Mouse (Mus musculus) brain, embryonic 18.5 days (tissue): ENCODE results near the gene Lrrc59.
"Not testable (repeated sequence)": the region's sequence is repeated elsewhere in the genome, so short reads cannot be mapped to it uniquely, and the experiment has no call there.

Source experiments
- DNase-seq: peaks from one replicate; pipeline ENCODE4 v3.0.0-alpha.2; 2012; ENCODE audit warnings: low read depth, low spot score

The Lrrc59 gene

DNA sequence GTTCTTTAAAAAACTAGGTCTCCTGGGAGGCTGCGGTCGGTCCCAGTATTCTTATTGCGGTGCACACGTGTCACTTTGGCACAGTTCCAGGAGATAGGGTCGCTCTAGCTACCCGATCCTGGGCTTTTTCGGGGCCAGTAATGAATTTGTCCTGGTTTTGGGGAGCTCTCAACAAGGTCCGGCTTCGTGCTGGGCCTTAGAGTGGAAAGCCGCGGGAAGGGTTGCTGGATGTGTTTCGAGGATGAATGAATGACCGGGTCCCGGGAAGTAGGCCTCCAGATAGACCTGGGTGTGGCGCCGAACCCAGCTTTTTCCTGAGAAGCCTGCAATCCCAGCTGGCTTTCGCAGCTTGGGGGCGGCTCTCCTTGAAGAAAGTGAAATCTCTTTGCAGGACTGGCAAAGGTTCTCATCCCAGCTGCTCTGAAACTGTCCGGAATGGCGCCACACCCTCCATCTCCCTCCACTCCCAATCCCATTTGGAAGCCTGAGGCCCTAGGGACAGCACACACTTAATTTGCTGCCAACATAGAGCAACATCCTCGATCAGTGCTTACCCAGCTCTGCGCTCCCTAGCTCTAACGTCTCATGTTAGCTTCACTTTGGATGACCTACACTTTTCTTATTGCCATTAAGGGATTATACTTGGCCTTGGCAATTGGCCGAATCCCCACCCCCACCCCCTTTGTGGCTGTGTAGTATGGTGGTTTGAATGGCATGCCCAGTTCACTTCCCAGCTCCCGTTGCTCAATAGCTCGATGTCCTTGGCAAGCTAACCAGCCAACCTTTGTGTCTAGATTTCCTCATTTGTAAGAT is 838 bp downstream of the Lrrc59 start:
- DNase-seq, result no peak

DNA sequence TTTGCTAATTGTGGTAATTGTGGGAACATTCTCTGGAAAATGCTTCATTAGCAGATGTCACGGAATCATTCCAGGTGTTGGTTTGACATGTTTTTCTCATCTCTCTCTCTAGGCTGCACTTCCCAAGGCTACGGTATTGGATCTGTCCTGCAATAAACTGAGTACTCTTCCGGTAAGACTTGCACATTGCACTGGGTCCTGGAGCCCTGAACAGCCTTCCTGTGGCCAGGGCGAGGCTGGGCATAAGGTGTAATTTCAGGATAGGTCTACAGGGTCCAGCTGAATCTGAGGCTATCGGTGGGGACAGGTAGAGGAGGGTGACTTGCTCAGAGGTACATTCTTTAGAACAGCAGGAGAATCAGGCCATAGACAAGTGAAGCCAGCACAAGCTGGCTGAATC is 2.4 kb downstream of the Lrrc59 start:
- DNase-seq, result no peak

DNA sequence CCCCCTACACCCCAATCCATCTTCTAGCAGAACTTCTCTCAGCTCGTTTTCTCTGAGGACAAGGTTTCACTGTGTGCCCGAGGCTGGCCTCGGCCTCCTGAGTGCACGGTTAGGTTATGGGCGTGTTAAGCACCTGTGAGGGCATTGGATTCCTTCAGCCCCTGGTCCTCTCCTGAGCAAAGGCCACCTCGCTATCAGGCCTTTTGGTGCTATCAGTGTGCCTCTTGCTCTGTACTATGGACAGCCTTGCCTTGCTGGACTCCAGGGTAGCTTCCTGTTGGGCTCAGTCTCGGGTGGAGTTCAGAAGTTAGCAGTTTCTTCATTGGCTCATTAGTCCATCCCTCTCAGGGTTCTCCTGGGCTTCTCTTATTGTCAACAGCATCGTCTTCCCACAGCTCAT is 3.4 kb downstream of the Lrrc59 start:
- DNase-seq, result no peak

DNA sequence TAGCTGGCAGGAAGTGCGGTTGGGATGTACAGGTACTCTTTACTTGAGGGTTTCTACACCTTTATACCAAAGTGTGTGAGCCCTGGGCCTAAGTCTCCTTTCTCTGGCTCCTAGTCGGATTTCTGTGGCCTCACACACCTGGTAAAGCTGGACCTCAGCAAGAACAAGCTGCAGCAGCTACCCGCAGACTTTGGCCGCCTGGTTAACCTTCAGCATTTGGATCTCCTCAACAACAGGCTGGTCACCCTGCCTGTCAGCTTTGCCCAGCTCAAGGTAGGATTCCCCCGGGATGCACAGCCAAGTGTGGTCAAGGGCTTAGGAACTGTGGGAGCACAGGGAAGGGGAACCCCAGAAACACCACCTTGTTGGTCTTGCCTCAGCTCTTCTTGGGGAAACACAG is 4.9 kb downstream of the Lrrc59 start:
- no peak for DNase-seq

DNA sequence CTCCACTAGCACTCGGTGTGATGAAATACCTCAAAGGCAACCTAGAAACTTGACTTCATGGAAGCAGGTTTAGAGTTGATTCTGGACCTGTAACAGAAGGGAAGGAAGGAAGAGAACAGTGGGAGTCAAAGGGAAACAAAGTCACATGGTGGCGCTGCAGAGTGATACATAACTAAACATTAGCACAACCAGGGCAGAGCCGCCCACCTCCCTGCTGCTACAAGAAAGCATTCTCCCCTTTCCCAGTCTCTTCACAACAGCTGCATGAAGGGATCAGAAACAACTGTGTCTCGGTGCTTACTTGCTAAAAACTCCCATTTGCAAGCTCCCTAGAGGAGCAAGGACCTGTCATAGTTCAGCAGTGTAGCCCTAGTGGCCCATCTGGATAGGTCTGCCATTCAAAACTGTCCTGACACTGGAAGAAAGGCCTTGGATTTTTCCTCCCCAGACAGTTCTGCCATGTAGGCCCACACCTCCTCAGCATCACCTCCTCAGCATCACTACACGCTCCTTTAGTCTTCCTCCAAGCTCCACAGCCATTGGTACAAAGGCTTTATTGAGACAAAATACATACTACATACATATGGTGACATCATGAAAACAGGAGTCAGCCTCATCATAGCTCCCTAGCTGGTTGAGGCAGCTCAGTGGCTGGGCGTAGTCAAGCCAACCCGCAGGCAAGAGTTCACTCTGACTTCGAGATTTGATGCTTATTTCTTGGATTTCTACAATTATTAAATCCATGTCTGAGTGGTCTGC is 15.1 kb downstream of the Lrrc59 start:
- DNase-seq, result no peak

DNA sequence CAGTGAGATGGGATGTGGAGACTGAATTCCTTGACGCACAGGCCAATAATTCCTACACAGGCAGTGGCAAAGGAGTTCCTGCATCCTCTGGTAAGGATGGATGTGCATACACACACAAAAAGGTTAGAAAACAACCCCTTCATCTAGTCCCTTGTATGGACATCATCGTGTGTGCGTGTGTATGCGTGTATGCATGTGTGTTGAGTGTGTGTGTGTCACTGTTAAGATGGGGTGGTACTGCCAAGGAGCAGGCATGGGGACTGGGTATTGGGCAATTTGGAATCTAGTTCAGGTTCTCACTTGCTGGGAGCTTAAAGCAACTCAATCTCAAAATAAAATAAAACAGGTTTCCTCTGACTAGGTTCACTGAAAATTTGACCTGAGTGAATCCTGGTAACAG is 16.9 kb downstream of the Lrrc59 start:
- no peak for DNase-seq

DNA sequence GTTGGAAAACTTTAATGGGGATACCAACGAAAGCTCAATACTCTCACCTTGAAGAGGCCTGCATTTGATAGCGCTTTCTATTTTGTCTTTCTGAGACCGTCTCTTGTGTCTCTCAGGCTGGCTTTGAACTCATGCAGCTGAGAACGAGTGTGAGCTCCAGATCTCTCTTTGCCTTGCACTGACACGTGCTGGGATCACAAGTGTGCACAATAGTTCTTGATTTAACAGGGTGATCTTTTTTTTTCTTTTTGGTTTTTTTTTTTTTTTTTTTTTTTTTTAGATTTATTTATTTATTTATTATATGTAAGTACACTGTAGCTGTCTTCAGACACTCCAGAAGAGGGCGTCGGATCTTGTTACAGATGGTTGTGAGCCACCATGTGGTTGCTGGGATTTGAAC is 21.7 kb downstream of the Lrrc59 start:
- not testable (repeated sequence) for DNase-seq

DNA sequence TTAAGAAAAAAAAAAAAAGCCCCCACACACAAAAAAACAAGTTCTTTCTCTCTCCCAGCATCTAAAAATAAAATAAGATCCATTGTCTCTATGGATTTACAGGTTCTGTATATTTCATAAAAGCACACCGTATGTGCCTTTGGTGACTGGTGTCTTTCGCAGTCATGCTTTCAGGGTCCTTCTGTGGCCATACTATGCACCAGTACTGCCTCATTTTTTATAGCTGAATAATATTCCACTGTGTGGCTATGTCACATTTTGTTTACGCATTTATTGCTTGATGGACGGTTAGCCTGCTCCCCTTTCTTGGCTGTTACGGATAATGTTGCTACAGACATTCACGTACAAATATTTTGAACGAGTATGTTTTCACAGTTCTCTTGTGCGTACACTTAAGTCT is 23.4 kb downstream of the Lrrc59 start:
- no peak for DNase-seq

DNA sequence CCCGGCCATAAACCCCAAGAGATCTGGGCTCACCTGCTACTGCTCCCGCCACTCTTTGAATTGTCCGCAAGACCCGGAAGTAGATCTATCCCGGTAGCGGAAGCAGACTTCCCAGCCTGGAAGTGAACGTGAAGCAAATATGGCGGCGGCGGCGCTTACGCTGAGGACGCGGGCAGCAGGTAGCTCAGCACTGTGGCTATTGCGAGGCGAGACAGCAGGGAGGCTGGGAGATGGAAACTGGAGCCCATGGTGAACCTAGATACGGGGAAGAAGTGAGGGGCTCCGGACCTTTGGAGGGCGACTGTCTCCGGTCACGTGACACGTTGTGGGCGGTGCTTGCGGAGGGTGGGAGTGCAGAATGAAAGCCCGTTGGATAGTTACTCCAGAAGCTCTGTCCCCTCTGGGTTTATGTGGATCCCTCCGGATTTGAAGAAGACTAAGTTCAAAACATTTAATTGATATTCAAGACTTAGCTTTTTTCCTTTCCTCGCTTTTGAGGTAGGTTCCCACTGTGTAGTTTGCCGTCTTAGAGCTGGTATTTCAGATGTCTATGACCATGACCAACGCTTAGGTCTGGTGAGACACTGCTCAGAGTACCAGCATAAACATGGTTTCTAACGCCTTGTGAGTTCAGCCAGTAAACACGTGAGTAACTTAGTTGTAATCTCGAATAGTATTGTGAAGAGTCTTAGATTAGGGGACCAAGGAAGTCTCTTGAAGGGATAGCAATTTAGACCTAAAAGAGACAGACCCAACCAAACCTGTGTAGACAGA is 24.3 kb downstream of the Lrrc59 start, which contains the start of the genes Mrpl27 and Eme1:
Gene Mrpl27 (plus strand): TSS at position 105 of the 774 bp plus-strand sequence.
Gene Eme1 (minus strand): TSS at position 302 of the 774 bp plus-strand sequence.
- DNase-seq, result peak; percentile 64

DNA sequence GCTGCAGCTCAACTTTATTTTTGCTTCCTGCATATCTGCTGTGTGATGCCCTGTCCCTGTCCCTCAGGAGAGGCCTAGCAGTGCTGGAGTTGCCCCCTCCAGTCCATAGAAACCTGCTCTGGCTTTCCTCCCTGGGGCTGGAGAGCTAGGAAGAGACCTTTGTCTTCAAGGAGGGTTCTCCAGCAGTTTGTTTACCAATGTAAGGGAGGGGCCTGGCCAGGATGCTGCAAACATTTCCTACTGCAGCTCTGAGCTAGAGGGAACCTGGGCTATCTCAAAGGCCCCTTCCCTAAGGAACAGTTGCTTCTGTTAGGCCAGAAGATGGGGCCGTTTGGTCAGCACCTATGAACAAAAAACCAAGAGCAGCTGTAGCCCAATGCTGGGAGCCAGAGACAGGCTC is 31.8 kb downstream of the Lrrc59 start:
- no peak for DNase-seq

DNA sequence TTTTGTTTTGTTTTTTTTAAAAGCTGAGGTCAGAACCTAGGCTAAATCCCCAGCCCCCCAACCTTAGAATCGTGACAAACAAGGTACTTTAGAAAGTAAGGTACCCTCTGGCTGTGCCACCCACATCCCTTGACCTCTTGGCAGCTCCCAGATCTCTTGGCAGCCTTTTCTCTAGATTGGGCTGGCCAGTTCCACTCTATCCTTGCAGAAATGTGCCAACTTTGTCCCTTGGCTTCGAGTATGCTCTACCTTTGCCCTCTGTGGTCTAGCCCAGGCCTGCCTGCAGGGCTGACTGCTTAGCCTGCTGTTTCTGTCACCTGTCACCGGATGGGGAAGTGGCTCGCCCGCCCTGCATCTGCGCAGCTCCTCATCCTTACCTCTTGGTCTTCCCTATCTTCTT is 35.7 kb downstream of the Lrrc59 start:
- DNase-seq, result no peak

DNA sequence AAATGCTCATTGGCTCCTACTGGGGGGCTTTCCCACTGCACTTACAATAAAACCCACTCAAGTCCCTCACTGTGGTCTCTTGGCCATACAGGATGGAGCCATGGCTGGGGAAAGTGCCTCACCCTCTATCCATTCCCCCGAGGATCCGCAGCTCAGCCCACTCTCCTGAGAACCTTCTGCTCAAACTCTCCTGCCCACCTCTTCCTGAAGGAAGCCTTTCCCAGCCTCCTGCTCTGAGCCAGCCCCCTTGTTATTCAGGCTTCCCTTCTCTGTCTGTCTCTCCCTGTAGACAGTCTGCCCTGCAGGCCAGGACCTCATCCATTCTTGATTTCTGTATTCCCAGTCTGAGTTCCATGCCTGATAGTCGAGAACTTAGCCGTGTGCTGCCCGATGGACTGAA is 45.4 kb downstream of the Lrrc59 start:
- DNase-seq, result no peak

DNA sequence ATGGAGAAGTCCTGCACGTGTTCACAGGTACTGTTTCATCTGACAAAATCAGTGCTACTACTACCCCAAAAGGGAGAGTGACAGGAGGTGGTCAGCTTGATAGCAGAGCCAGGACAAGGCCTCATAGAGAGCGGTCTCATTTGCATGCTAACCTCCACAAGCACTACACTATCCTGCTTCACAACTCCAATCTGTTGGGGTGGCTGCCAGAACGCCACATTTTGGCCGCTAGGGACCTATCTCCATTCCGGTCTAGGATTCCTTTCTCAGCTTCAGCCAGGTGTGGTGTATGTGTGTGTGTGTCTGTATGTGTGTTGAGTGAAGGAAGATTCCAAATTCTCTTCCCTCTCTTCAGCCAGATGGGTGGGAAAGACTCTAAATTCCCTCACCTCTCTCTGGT is 45.9 kb downstream of the Lrrc59 start:
- no peak for DNase-seq

DNA sequence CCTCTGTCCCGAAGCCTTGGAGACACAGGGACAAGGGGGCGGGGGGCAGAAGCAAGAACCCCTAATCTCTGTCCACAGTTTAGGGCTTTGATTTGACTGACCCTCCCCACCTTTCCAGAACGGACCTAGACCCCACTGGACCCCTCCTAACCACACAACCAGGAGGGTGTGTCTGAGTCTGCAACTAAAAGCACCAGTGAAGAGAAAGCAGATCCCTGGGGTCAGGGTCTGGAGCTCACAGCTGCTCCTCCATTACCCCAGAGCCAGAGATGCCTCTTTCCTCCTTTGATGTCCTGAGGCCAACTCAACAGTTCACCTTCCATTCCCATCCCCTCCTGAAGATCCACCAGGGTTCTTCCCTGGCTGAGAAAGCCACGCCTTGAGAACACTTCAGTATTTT is 46.7 kb downstream of the Lrrc59 start:
- DNase-seq, result no peak

DNA sequence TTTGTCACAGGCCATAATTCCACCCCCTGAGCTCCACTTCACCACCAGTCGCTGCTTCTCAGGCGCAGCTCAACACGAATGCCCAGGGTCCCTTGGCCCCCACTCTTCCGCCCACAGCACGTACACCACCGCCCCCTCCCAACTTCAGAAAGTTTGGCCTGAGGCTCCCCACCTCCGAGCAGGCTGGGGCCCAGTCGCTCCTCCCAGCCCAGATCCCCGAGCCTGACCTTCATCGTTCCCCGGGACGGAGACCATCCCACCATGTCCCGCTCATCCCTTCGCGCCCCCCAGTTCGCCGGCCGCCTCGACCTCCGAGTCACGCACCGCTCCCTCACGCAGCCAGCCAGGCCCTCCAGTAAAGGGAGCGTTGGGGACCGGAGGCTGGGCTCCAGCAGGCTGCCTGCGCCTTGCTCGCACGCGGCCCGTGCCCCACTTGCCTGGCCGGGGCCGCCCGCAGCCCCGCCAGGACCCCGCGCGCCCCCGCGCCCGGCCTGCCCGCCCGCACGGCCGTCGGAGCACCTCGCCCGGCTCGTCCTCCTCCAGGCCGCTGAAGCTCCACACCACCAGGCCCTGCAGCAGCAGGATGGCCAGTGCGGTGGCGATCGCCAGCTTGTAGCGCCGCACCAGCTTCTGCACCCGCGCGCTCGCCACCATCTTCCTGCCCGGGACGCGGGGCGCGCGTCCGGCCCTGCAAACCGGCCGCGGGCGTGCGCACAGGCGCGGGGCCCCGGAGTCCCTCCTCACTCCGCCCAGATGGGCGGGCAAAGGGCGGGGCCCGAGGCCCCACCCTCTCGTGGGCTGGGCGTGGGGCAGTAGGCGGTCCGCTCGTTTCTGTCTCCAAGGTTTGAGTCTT is 47.4 kb downstream of the Lrrc59 start, which contains the start of gene Xylt2:
Gene Xylt2 (minus strand): TSS at position 762 of the 853 bp plus-strand sequence.
- peak; percentile 86 for DNase-seq

DNA sequence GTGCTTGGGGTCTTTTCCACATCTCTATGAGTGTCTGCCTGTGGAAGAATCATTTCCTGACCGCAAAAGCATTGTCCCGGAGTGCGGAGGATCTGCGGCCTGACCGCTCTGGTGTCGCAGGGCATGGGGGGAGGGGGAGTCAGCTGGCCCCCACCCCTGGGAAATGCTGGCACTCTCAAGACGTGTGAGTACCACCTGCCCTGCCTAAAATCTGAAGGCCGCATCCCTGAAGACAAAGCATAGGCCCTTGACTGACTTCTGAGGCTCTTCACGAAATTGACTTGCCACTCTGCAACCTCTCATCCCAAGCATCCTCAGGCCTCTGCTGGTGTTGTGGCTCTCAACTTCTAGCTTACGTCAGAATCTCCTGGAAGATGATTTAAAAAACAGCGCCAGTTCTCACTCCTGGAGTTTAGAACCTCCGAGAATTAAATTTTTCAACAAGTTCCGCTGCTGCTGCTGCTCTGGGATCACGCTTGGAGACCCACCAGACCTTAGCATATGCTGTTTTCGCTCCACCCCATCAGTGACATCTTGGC is 48.1 kb downstream of the Lrrc59 start:
- no peak for DNase-seq

DNA sequence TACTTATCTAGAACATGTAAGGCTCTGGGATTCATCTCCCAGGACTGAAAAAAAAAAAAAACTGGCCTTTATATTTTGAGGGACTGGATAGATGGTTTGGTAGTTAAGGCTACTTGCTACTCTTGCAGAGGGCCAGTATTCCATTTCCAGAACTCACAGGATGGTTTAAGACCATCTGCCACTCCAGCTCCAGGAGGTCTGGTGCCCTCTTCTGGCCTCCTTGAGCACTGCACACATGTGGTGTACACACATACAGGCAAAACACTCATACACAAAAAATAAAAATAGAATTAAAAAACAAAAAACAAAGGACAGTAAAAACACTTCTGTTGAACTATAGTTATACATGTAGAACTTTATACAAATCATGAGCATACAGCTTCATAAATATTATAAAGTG is 51.1 kb downstream of the Lrrc59 start:
- no peak for DNase-seq

DNA sequence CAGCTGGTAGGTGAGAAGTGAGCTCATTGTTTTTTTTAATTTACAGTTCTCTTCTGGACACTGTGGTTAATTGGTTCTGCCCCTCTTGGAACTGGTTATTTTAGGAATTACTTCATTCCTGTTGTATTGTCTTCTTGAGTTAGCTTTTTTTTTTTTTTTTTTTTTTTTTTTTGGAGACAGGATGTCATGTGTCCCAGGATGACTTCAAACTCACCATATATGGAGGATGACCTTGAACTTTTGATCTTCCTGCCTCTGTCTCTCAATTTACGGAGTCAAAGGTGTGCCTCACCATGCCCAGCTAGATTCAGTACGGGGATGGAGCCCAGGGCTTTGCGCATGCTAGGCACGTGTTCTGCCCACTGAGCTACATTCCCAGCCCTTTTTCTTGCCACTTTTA is 52.1 kb downstream of the Lrrc59 start:
- no peak for DNase-seq

DNA sequence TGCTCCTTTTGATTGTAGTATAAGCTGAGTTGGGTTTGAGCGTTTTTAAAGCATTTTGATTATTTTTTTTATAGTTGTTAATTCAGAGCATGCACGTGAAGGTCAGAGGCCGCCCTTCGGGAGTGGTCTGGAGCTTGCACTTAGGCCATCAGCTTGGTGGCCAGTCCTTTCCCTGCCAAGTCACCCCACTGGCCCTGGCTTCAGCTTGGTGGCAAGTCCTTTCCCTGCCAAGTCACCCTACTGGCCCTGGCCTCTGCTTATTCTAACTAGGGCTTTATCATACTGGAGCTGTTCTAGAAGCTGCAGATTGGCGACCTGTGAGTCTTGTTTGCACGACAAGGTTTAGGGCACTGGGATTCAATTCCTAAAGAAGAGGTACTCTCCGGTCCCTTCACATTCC is 52.9 kb downstream of the Lrrc59 start:
- no peak for DNase-seq

DNA sequence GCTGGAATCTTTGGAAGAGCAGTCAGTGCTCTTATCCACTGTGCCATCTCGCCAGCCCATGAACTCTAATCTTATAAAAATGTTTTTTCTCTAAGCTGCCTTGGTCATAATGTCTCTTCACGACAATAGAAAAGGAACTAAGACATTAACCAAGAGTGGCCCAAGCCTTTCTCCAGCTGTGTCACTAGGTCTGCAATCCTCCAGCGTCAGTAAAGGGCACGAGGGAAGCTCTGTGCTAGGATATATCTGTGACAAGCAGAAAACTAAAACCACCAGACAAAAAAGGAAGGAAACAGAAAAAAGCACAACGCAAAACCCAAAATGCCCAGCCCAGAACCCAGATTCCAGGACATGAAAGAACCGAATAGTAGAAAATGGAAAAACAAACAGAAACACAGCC is 57.6 kb downstream of the Lrrc59 start:
- DNase-seq, result no peak

DNA sequence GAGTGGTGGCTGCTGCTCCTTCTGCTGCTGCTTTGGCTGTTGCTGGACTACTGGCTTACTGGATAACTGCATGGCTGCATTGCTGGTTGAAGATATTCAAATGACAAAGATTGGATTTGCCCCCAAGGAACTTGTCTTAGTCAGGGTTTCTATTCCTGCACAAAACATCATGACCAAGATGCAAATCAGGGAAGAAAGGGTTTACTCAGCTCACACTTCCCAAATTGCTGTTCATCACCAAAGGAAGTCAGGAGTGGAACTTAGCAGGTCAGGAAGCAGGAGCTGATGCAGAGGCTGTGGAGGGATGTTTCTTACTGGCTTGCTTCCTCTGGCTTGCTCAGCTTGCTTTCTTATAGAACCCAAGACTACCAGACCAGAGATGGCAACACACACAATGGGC is 62.9 kb downstream of the Lrrc59 start:
- DNase-seq, result not testable (repeated sequence)
